Mouse (Mus musculus) embryonic fibroblast, embryonic 13.5 days (primary cell): ENCODE data around the gene Primpol. TPM values are rescaled to one million over a fixed set of nuclear protein-coding genes. Genes with fewer than 3 reads are reported as not detected.

Experiments used
- H3K27ac ChIP-seq: 2 replicates; pipeline ENCODE4 v1.5.1; 2012; ENCODE audit warnings: low read length, control low read depth, inconsistent platforms; ENCODE audit not compliant: insufficient read depth
- H3K4me1 ChIP-seq: 2 replicates; pipeline ENCODE4 v1.6.1; 2011; ENCODE audit warnings: low read length; ENCODE audit not compliant: control insufficient read depth, insufficient read depth
- H3K4me3 ChIP-seq: 2 replicates; pipeline ENCODE4 v1.5.1; 2011; ENCODE audit warnings: mild to moderate bottlenecking, control low read depth, low read length; ENCODE audit not compliant: insufficient read depth
- CTCF ChIP-seq: IDR thresholded peaks from 2 replicates; pipeline ENCODE4 v1.5.1; 2011; ENCODE audit warnings: mild to moderate bottlenecking, control low read depth, low read length, moderate library complexity, borderline replicate concordance; ENCODE audit not compliant: insufficient read depth
- POLR2A ChIP-seq: IDR thresholded peaks from 2 replicates; pipeline ENCODE4 v1.6.1; 2011; ENCODE audit warnings: low read depth, mild to moderate bottlenecking, control low read depth, low read length, moderate library complexity
- polyA plus RNA-seq: library from polyadenylated mRNA; stranded (reverse); fragments of >200 nt; gene quantifications from 2 replicates; pipeline ENCODE4 v1.2.4, GENCODE M21; 2011; ENCODE audit warnings: low read depth; ENCODE audit not compliant: missing spikeins, insufficient read length

The Primpol gene
- polyA plus RNA-seq, 1 experiment = 20.5 TPM

DNA sequence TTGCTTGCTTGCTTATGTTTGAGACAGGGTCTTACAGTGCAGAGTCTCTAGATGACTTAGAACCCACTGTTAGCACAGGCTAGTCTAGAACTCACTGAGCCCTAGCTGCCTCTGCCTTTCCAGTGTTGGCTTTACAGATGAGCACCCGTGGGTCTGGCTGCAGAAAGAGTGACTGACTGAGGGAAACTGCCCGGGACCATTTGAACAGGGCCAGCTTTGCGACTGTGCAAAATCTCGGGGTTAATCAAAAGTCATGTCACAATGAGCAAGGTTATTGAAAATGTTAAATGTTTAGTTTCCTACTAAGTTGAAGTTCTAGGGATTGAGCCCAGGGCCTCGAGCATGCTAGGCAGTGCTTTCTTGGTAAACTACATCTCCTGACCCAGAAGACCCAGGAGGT, 71.2 kb downstream of the Primpol start:
- Histone ChIP-seq H3K4me1 (no peaks in the 10 kb centered on the region), H3K4me3 (no peak overlapping the region), H3K27ac (no peak overlapping the region)
- TF ChIP-seq CTCF = no peak
- TF ChIP-seq POLR2A = no peak

DNA sequence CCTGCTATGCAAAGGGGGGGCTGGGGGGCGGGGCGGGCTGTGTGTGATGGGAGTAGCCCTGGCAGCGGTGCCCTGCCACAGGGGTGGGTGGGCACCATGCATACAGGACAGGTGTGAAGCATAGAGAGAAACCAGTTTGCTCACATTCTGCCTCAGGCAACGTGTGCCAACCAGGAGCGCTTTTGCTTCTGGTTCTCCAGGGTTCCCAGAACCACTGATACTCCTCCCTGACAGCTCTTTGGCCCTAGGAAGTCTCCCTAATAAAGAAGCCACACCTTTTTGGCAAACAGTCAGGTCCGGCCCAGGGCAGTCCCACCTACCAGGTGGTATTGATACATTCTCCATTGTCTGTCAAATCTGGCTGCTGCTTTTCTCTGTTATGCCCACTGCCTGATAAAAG, 73.3 kb downstream of the Primpol start:
- TF ChIP-seq CTCF = no peak
- Histone ChIP-seq H3K27ac (no peak overlapping the region), H3K4me1 (no peaks in the 10 kb centered on the region)

DNA sequence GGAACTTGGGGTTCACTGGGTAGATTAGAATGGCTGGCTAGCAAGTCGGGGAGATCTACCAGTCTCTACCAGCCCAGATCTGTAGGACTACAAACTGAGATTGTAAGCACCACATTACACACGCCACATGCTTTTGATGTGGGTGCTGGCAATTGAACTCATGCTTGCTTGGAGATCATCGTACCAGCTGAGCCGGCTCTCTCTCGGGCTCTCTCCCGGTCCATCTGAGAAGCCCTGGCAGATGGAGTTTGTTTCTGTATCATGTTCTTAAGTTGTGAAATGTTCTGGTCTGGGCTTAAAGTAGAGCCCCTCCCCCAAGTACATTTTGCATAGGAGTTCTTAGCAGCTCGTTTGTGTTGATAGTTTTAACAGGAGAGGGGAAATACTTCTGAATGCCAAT, 73.8 kb downstream of the Primpol start:
- H3K4me3 ChIP-seq = no peak overlapping the region
- no peak for TF ChIP-seq CTCF
- H3K27ac ChIP-seq = no peak overlapping the region
- H3K4me1 ChIP-seq = no peaks in the 10 kb centered on the region

More for the DNA sequence above, 73.3 kb downstream of the Primpol start:
- no peak overlapping the region for H3K4me3 ChIP-seq

DNA sequence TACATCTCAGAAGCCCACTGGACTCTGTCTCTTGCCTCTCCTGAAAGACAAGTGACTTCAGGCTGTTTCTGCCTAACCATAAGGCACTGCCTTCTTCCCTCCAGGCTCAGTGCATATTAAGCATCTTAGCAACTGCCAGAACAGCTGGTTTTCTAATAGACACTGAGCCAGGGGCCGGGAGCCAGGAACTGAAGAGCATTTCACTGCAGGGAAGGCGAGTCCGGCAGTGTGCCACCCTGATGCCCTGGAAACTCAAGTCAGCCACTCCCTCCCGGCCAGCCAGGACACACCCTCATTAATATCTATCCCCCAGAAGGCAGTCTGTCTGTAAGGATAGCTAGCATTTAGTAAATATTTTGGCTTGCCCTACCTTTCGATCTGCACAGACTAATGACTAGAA, 77.3 kb downstream of the Primpol start:
- Histone ChIP-seq H3K4me1 (no peaks in the 10 kb centered on the region), H3K27ac (no peak overlapping the region)
- no peak for TF ChIP-seq POLR2A
- no peak for TF ChIP-seq CTCF

DNA sequence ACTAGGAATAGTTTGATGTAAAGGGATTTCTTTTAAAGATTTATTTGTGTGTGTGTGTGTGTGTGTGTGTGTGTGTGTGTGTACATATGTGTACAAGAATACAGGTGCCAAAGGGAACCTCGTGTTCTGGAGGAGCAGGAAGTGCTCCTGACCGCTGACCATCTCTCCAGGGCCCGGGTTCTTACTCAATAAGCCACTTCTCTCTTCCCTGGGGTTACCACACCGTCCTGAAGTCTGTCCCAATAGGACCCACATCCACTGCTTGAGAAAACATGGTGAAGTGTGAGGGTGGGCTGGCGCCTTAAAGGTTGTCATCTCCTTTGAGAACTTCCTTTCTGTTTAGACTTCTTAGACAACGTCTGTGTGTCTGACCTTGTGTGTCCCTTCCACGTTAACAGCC, 83.1 kb downstream of the Primpol start:
- TF ChIP-seq CTCF (no peak), POLR2A (no peak)
- Histone ChIP-seq H3K4me1 (no peaks in the 10 kb centered on the region), H3K4me3 (no peak overlapping the region), H3K27ac (no peak overlapping the region)

More for the DNA sequence above, 77.3 kb downstream of the Primpol start:
- H3K4me3 ChIP-seq = no peak overlapping the region

DNA sequence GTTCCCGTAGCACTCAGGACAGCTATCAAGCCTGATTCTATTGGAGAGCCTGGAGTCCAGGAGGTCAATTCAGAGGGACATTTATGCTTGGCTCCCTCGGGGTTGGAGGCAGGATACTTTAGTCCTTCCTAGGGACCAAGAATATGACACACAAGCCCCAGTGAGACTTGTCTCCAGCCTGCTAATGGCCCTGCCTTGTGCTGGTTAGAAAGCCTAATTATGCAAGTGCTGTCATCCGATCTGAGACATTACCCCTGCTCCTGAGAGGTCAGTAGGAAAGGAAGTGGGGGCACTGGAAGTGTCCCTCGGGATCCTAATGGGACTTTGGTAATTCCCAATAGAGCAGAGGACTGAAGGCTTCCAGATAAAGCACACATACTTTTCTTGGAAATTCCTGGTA, 86.5 kb downstream of the Primpol start:
- no peak overlapping the region for H3K27ac ChIP-seq
- TF ChIP-seq CTCF = no peak
- TF ChIP-seq POLR2A = no peak
- H3K4me1 ChIP-seq = no peaks in the 10 kb centered on the region
- H3K4me3 ChIP-seq = no peak overlapping the region

DNA sequence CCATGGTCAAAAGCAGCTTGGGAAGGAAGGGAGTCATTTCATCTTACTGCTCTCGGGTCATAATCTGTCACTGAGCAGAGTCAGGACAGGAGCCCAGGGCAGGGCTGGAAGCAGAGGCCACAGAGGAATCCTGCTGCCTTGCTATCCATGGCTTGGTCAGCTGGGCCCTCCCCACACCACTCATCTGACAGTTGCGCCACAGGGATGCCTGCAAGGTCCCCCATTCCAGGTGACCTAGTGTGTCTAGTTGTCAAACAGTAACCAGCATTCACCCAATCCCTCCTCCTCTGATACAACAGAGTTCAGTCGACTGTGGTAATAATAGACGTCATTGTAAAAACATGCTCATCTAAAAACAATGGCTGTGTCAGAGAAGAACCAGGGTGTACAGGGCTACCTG, 87.5 kb downstream of the Primpol start:
- Histone ChIP-seq H3K27ac (no peak overlapping the region), H3K4me1 (no peaks in the 10 kb centered on the region), H3K4me3 (no peak overlapping the region)
- TF ChIP-seq POLR2A (no peak), CTCF (no peak)

DNA sequence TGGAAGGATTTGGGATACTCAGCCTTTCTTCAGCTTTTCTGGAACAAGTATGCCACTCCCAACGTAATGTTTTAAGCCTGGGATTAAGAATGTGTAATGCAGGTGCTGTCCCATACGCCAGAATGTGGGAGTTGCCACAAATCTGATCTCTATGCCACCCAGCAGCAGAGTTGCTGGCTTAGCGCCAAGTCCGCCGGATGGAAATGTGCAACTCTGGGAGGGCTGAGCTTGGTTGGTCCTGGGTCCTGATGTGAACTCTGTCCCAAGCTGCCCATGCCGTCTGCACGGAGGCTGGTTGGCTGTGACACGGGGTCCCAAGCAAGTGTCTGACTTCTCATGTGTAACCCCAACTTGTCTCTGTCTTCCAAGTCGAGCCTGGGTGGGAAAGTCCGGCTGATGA, 90.2 kb downstream of the Primpol start:
- no peaks in the 10 kb centered on the region for H3K4me1 ChIP-seq
- TF ChIP-seq POLR2A = no peak
- no peak for TF ChIP-seq CTCF
- no peak overlapping the region for H3K4me3 ChIP-seq
- H3K27ac ChIP-seq = no peak overlapping the region

DNA sequence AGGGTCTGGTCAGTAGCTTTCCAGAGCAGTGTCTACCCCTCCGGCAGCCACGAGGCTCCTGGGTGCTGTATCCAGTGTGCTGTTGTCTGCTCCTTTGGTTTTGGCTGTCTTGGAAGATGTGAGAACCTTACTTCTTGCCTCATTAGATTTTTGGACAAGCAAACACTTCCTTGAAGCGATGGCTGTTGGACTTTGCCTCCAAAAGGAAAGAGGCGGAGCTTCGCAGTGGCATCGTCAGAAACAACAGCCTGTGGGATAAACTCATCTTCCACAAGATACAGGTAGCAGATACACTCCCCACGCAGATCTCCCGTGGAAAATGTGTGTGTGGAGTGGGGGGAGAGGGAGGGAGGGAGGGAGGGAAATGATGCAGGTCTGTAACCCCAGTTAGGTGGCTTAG, 90.9 kb downstream of the Primpol start:
- TF ChIP-seq POLR2A = no peak
- Histone ChIP-seq H3K27ac (no peak overlapping the region), H3K4me3 (no peak overlapping the region), H3K4me1 (no peaks in the 10 kb centered on the region)

Other genes with a start within 250 kb of the Primpol start
- 10.1 and 12.7 TPM in 2 replicates for gene Acsl1, start 146.2 kb downstream of the Primpol start, polyA plus RNA-seq
- gene Cenpu, start 65.2 kb downstream of the Primpol start, polyA plus RNA-seq = 13.5 and 14.0 TPM in 2 replicates
- gene Casp3, start 79 bp upstream of the Primpol start, polyA plus RNA-seq = 49.5 and 55.5 TPM in 2 replicates
- 33.0 and 33.2 TPM in 2 replicates for gene Irf2, start 122.5 kb upstream of the Primpol start, polyA plus RNA-seq